Mouse (Mus musculus): ENCODE results near the gene Stk24. TPM values are rescaled to one million over a fixed set of nuclear protein-coding genes. Genes with fewer than 3 reads are reported as not detected.

Stk24 gene
- polyA plus RNA-seq, 1 experiment from 2014 or later = 36.6 TPM

DNA sequence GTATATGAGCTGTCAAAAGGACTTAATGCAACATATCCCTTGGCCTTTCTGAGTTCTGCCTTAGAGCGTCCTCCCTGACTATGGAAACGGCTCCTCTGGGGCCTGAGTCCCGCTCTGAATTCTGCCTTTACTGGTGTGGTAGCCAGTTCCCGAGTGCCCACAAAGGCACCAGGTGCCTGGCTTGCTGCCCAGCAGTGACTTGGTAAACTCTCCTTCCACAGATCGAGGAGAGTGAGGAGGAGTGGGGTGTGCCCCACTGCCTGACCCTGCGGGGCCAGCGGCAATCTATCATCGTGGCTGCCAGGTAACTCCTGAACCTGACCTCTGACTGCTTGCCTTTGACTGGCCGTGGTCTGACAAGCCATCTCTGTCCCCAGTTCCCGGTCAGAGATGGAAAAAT is 103.8 kb downstream of the Stk24 start:
- H3K36me3 ChIP-seq (ENCODE audit: insufficient read depth, low read length) = peaks cover 52% of the 10 kb centered on the region

GRCm38 (mm10) chr14:121274985-121275384 is 104.8 kb downstream of the Stk24 start:
- 82% methylated on average over 12 of the region's 12 CpGs for WGBS
- Histone ChIP-seq H3K4me1 (replicated peaks; ENCODE audit: insufficient read depth, low read length) (no peaks in the 10 kb centered on the region), H3K27ac (no peak overlapping the region), H3K4me3 (replicated peaks; ENCODE audit: low read depth, low read length) (no peak overlapping the region), H3K9ac (ENCODE audit: low read depth, low read length) (no peak overlapping the region), H3K4me2 (ENCODE audit: low read length) (no peak overlapping the region), H3K36me3 (ENCODE audit: insufficient read depth, low read length) (peaks cover 54% of the 10 kb centered on the region), H3K27me3 (ENCODE audit: insufficient read depth, low read length) (no peaks in the 10 kb centered on the region), H3K9me3 (replicated peaks; ENCODE audit: low read length) (no peaks in the 10 kb centered on the region)
- no peak for DNase-seq (ENCODE audit: low spot score)
- no peak for TF ChIP-seq CTCF (IDR thresholded peaks at IDR 0.05; ENCODE audit: low read depth)
- ATAC-seq (replicated peaks; ENCODE audit: low FRiP score, low read depth) = no peak

More for the DNA sequence above, 103.8 kb downstream of the Stk24 start:
- Histone ChIP-seq H3K4me1 (replicated peaks; ENCODE audit: insufficient read depth, low read length) (no peaks in the 10 kb centered on the region), H3K27ac (no peak overlapping the region), H3K4me2 (ENCODE audit: low read length) (no peak overlapping the region), H3K4me3 (replicated peaks; ENCODE audit: low read depth, low read length) (no peak overlapping the region), H3K9me3 (replicated peaks; ENCODE audit: low read length) (no peaks in the 10 kb centered on the region), H3K27me3 (ENCODE audit: insufficient read depth, low read length) (no peaks in the 10 kb centered on the region), H3K9ac (ENCODE audit: low read depth, low read length) (no peak overlapping the region)
- DNase-seq (ENCODE audit: low spot score) (no peak), ATAC-seq (replicated peaks; ENCODE audit: low FRiP score, low read depth) (no peak)
- no peak for TF ChIP-seq CTCF (IDR thresholded peaks at IDR 0.05; ENCODE audit: low read depth)
- 59% methylated on average over 10 of the region's 10 CpGs for WGBS

GRCm38 (mm10) chr14:121270490-121270889 is 109.3 kb downstream of the Stk24 start:
- H3K9me3 ChIP-seq (replicated peaks; ENCODE audit: low read length) = no peaks in the 10 kb centered on the region
- H3K4me2 ChIP-seq (ENCODE audit: low read length) = no peak overlapping the region
- no peak overlapping the region for H3K27ac ChIP-seq
- H3K27me3 ChIP-seq (ENCODE audit: insufficient read depth, low read length) = no peaks in the 10 kb centered on the region
- no peak for ATAC-seq (replicated peaks; ENCODE audit: low FRiP score, low read depth)
- H3K4me1 ChIP-seq (replicated peaks; ENCODE audit: insufficient read depth, low read length) = no peaks in the 10 kb centered on the region
- no peak for TF ChIP-seq CTCF (IDR thresholded peaks at IDR 0.05; ENCODE audit: low read depth)
- H3K4me3 ChIP-seq (replicated peaks; ENCODE audit: low read depth, low read length) = no peak overlapping the region
- no peak for DNase-seq (ENCODE audit: low spot score)
- WGBS = 79% methylated on average over 6 of the region's 6 CpGs
- H3K36me3 ChIP-seq (ENCODE audit: insufficient read depth, low read length) = peaks cover 48% of the 10 kb centered on the region
- H3K9ac ChIP-seq (ENCODE audit: low read depth, low read length) = no peak overlapping the region

DNA sequence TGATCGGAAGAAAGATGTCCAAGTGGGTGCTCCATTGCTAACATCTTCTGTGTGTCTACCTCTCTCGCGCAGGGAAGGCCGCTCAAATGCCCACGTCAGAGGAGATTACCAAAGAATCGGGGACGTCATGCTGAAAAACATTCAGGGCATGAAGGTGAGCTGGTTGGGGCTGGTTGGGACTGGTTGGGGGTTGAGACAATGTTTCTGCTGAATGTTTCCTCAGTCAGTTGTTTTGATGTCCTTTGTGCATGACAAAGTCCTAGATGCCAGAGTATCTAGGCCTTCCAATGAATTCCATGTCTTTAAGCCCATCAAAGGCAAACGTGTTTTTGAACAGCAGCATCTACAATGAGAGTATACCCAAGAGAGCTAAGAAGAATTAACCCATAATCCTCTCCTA is 112.0 kb downstream of the Stk24 start:
- no peak for ATAC-seq (replicated peaks; ENCODE audit: low FRiP score, low read depth)
- no peak overlapping the region for H3K9ac ChIP-seq (ENCODE audit: low read depth, low read length)
- peaks cover 38% of the 10 kb centered on the region for H3K36me3 ChIP-seq (ENCODE audit: insufficient read depth, low read length)
- no peak overlapping the region for H3K4me3 ChIP-seq (replicated peaks; ENCODE audit: low read depth, low read length)
- no peaks in the 10 kb centered on the region for H3K27me3 ChIP-seq (ENCODE audit: insufficient read depth, low read length)
- H3K4me2 ChIP-seq (ENCODE audit: low read length) = no peak overlapping the region
- DNase-seq (ENCODE audit: low spot score) = no peak
- no peaks in the 10 kb centered on the region for H3K9me3 ChIP-seq (replicated peaks; ENCODE audit: low read length)
- 85% methylated on average over 8 of the region's 8 CpGs for WGBS
- TF ChIP-seq CTCF (IDR thresholded peaks at IDR 0.05; ENCODE audit: low read depth) = no peak
- no peak overlapping the region for H3K27ac ChIP-seq
- no peaks in the 10 kb centered on the region for H3K4me1 ChIP-seq (replicated peaks; ENCODE audit: insufficient read depth, low read length)

- H3K9me3 ChIP-seq (replicated peaks; ENCODE audit: low read length) = no peaks in the 10 kb centered on the region
- no peaks in the 10 kb centered on the region for H3K27me3 ChIP-seq (ENCODE audit: insufficient read depth, low read length)
- TF ChIP-seq CTCF (IDR thresholded peaks at IDR 0.05; ENCODE audit: low read depth) = no peak
- no peak overlapping the region for H3K27ac ChIP-seq
- no peak overlapping the region for H3K4me2 ChIP-seq (ENCODE audit: low read length)
- H3K36me3 ChIP-seq (ENCODE audit: insufficient read depth, low read length) = peaks cover 14% of the 10 kb centered on the region; the same call in 1 of the 2 replicates
- no peaks in the 10 kb centered on the region for H3K4me1 ChIP-seq (replicated peaks; ENCODE audit: insufficient read depth, low read length)
- H3K4me3 ChIP-seq (replicated peaks; ENCODE audit: low read depth, low read length) = no peak overlapping the region
- no peak overlapping the region for H3K9ac ChIP-seq (ENCODE audit: low read depth, low read length)
- ATAC-seq (replicated peaks; ENCODE audit: low FRiP score, low read depth) (no peak), DNase-seq (ENCODE audit: low spot score) (no peak)
- WGBS = 68% methylated on average over 6 of the region's 6 CpGs
These were observed 115.4 kb downstream of the Stk24 start for GRCm38 (mm10) chr14:121264453-121264852.

DNA sequence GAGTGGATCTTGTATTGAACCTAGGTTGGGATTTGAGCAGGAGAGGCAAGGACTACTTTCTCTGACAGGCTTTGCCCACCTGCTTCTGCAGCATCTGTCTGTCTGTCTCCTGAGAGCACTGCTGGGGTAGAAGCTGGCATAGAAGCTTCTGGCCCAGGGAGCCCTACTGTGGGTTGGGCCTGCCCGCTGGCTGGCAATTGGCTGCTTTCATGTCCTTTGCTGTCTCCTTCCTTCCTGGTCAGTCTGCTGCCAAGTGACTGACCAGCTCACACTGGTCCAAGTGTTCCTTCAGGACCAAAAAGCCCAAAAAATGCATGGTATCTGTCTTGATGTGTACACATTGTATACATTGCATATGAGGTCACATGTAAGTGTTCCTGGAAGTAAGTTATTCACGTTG is 115.9 kb downstream of the Stk24 start:
- H3K27me3 ChIP-seq (ENCODE audit: insufficient read depth, low read length) = no peaks in the 10 kb centered on the region
- peaks cover 12% of the 10 kb centered on the region; the same call in 1 of the 2 replicates for H3K36me3 ChIP-seq (ENCODE audit: insufficient read depth, low read length)
- DNase-seq (ENCODE audit: low spot score) = no peak
- TF ChIP-seq CTCF (IDR thresholded peaks at IDR 0.05; ENCODE audit: low read depth) = no peak
- no peaks in the 10 kb centered on the region for H3K4me1 ChIP-seq (replicated peaks; ENCODE audit: insufficient read depth, low read length)
- no peak overlapping the region for H3K4me2 ChIP-seq (ENCODE audit: low read length)
- no peak overlapping the region for H3K27ac ChIP-seq
- H3K9ac ChIP-seq (ENCODE audit: low read depth, low read length) = no peak overlapping the region
- no peak for ATAC-seq (replicated peaks; ENCODE audit: low FRiP score, low read depth)
- H3K9me3 ChIP-seq (replicated peaks; ENCODE audit: low read length) = no peaks in the 10 kb centered on the region
- WGBS = 76% methylated on average over 2 of the region's 2 CpGs
- no peak overlapping the region for H3K4me3 ChIP-seq (replicated peaks; ENCODE audit: low read depth, low read length)

DNA sequence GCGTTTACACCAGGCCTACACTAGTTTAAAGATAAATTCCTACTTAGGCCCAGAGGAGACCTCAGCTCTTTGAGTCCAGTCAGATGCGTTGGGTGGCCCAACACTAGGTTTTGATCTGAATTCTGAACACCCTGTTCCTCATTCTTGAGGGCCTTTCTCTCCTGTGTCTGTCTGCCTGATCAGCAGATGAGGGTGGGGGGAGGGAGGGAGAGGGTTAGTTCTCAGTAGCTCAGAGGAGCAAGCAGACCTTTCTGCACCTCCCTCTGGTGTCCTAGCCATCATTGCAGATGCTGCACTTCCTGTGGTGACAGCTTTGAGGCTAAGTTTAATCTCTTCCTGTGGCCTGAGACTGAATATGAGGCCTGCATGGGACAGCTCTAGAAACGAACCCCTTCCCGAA is 117.2 kb downstream of the Stk24 start:
- TF ChIP-seq CTCF (IDR thresholded peaks at IDR 0.05; ENCODE audit: low read depth) = no peak
- no peak for ATAC-seq (replicated peaks; ENCODE audit: low FRiP score, low read depth)
- no peak overlapping the region for H3K9ac ChIP-seq (ENCODE audit: low read depth, low read length)
- no peaks in the 10 kb centered on the region for H3K4me1 ChIP-seq (replicated peaks; ENCODE audit: insufficient read depth, low read length)
- peaks cover 15% of the 10 kb centered on the region; the same call in 1 of the 2 replicates for H3K36me3 ChIP-seq (ENCODE audit: insufficient read depth, low read length)
- no peak for DNase-seq (ENCODE audit: low spot score)
- H3K4me2 ChIP-seq (ENCODE audit: low read length) = no peak overlapping the region
- no peaks in the 10 kb centered on the region for H3K9me3 ChIP-seq (replicated peaks; ENCODE audit: low read length)
- H3K27ac ChIP-seq = no peak overlapping the region
- 67% methylated on average over 4 of the region's 4 CpGs for WGBS
- H3K4me3 ChIP-seq (replicated peaks; ENCODE audit: low read depth, low read length) = no peak overlapping the region
- no peaks in the 10 kb centered on the region for H3K27me3 ChIP-seq (ENCODE audit: insufficient read depth, low read length)

Measured in kidney, postnatal 0 days (tissue).